Mouse (Mus musculus) frontal cortex, postnatal 36 days (tissue): ENCODE data around the gene Nr2f2.

ENCODE experiments used
- DNase-seq, 2 experiments: peaks; one replicate each; pipeline ENCODE4 v3.0.0; 2022; ENCODE audit warnings: low spot score in 2 of 2

Gene Nr2f2

DNA sequence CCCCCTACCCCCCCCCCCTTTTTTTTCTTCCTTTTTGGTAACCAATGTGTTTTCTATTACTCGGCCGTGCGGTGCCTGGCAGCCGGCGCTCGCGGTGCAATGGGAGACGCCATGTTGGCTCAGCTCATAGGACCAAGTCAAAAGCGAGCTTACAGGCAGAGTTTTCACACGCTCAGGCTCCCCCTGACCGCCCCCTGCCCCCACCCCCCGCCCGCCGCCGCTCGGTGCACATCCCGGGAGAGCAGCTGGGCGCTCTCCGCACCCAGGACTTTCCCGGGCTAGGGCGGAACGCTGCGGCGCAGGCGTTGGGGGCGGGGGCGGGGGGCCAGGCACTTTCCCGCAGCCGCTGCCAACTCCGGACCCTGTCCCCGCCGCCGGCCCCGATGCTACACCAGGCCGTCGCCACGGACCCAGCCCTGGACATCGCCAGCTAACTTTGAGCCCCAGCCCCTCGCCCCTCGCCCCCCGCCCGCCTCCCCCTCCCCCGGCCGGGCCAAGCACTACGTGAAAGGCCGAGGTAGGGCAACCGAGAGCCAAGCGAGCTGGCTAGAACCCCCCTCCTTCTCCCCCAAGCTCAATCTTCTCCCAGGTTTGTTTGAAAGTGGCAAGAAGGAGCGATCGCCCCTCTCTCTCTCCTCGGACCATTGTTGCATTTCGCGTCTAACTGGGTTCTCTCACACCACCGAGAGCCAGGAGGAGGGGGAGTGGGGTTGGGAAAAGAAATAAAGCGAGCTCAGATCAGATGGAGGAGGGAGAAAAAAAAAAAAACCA is 15.6 kb downstream of the Nr2f2 start:
- DNase-seq, result no peak

DNA sequence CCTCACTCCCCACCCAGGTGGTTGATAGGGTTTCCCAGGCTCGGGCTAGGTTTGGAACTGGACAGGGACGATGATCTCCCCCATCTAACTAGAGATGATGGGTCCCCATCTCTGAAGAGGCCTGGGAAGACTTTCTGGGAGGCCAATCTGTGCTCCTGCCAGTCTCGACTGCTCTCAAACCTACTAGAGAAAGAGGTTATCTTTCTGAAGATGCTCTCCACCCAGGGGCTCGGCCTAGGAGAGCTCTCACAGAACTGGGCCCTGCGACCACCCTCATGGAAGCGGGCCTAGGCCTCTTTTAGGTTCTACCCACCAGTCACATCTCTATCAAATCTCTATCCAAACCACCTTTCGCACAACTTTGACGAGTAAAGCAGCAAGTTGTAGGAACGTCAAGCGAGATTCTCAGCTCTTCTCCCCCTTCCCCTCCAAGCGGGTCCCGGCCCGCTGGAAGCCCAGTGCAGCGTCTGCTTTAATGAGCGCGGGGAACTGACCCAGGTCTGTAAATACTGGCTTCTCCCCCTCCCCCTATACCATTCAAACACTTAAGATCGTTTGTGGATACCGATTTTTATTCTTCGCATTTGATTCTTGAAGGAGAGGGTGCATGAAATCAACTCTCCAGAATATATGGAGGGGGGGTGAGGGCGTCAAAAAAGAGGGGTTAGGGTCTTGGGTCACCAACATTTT is 16.4 kb downstream of the Nr2f2 start:
- DNase-seq, result no peak

GRCm38 (mm10) chr7:70348977-70349615 is 17.4 kb downstream of the Nr2f2 start:
- no peak for DNase-seq

DNA sequence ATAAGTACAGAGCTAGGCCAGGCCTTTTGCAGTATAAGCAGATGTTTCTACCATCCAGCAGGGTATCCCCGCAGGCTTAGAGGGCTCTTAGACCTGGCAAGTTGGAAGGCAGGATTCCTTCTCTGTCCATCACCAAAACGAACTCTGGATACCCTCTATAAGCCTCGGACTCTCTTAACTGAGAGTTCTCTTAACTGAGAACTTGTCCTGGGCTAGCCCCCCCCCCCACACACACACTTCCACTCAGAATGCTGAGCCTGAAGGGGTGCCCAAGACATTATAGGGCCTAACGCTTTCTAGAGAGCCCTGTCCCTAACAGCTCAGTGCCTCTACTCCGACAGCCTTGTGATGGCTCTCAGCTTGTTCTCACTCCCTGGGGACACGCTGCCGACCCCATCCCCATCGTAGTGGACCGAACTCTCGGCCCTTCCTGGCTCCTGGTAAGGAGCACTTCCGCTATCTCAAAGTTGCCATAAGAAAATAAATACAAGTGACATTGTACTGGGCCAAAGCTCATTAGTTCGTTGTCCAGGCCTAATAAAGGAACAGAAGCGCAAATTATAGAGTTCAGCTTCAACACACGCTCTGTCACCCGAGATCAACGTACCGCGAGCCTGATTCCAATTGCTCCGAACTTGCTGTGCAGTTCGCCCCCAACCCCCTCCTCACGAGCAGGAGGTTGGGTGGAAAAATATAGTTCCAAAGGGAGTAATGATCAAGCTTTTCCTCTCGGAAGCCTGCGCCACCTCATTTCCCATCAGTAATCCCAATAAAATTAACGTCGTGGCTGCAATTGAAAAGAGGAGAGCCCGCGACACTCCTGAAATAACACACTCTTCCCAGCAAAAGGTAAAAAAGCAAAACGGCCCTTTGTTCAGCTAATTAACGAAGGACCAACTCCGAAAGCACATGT is 18.2 kb downstream of the Nr2f2 start:
- DNase-seq, result no peak

DNA sequence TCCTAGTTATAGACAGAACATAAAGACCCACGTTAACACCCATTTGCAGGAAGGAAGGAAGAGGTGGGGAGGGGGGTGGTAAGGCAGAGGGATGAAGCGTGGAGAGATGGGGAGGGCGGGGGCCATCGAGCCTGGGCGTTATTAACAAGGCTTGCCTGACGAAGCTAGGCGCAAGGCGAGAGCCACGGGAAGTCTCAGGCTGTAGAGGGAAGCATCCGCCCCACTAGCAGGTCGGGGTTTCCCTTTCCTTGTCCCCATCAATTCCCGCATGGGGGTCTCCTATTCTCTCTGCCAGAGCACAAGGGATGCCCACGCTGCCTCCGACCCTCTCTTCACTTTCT is 18.9 kb downstream of the Nr2f2 start:
- no peak for DNase-seq

- no peak for DNase-seq
Observed at GRCm38 (mm10) chr7:70346951-70347617, 19.5 kb downstream of the Nr2f2 start.

GRCm38 (mm10) chr7:70346010-70346536 is 20.5 kb downstream of the Nr2f2 start:
- DNase-seq, result no peak

DNA sequence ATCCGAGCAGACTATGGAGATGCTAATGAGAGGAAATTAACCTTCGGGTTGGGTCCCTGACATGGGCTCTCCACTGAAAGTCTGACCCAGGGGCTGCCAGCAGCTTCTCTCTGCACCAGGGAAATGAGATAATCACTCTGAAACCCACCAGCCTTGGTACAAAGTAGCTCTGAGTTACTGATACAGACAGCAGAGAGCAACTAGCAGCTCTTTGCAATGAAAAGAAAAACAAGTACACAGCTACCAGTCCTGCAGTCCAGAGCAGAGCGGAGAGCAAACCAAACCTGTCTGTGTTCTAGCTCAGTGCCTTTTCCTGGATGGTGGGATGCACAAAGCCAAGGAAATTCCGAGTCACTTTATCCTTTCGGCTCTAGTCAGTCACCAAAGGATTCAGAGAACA is 23.1 kb downstream of the Nr2f2 start:
- no peak for DNase-seq

DNA sequence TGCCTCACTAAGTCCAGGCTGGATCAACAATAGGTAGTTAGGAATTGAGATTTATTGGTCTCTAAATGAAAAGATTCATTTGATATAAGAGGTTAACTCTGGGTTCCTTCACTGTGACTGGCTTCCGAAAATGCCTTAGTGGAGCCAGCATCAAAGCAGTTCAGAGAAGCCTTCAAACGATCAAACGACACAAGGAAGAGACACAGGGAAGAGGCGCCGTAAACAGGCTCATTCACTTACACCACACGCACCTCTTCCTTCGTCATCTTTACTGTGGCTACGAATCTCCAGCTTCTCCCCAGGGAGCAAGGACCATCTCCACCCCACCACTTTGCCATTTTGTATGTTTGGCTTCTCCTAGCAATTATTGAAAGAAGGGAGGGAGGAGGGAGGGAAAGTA is 23.8 kb downstream of the Nr2f2 start:
- DNase-seq, result no peak

DNA sequence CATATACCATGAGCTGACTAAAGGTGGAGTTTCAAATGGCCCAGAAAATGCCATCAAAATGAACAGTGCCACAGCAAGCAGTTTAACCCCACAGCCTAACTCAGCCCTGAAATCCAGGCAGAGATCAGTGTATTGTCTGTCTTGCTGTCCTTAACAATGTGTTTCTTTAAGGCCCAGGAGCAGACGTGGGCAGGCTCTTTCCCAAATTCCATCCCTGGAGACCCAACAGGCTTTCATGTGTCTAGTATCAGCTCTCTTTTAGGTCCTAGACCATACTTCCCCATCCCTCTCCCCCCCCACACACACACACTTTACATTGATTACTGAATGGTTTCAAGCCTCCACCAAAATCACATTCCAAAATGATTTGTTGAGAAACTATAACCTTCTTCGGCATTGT is 24.5 kb downstream of the Nr2f2 start:
- no peak for DNase-seq

DNA sequence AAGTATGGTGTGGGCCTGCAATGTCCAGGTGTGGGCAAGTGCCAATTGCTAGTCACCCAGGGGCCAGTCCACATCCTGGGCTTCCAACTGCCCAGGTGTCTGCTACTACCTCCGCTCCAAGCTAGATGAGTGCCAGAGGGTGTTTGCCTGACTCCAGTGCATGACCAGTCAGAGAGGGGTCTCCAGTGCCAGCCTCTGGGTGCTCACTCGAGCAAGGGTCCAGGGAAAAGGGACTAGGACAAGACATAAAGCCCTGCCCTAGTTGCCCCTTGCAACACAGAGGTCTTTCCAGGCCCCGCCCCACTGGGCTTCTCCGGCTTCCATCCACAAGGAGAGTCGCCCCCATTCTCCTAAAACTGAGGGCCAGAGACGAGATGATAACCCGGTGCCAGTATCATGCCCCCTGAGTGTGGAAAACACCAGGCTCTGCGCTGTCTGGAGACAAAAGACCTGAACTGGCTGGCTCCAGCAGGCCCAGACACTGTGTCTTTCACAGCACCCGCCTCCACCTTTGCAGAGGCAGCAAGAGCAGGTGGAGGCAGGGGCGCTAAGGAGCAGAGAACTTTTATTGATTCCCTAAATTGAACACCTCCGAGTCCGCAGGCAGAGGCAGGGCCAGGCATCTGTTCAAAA is 26.4 kb downstream of the Nr2f2 start:
- no peak for DNase-seq

GRCm38 (mm10) chr7:70338265-70338640 is 28.3 kb downstream of the Nr2f2 start:
- no peak for DNase-seq

DNA sequence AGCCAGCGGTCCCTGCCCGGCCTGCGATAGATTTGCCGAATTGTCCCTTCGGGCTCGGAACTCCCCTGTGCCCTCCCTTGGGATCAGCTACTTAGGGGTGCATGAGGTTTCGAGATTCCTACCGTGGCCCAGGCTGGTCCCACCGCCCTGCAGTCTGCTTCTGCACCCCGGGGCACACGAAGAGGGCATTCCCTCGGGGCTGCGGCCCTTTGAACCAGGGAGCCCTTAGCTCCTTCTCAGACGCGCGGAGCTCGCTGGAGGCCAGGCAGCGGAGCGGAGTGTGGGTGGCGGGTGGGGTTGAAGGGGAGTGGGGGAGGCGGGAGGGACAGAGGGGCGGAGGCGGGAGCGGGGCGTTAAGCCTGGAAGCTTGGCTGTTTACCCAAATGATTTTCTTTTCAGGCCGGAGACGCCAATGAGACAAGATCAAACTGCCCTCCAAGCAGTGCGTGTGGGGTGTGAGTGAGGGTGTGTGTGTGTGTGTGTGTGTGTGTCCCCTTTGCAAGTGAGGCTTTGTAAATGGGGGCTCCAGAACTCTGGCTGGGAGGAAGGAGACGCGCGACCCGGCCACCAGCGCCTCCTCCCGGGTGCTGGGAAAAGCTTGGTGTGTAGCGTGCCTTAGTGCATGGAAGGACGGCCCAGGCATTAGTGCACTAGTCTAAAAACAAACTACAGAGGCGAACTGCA is 28.8 kb downstream of the Nr2f2 start:
- no peak for DNase-seq

DNA sequence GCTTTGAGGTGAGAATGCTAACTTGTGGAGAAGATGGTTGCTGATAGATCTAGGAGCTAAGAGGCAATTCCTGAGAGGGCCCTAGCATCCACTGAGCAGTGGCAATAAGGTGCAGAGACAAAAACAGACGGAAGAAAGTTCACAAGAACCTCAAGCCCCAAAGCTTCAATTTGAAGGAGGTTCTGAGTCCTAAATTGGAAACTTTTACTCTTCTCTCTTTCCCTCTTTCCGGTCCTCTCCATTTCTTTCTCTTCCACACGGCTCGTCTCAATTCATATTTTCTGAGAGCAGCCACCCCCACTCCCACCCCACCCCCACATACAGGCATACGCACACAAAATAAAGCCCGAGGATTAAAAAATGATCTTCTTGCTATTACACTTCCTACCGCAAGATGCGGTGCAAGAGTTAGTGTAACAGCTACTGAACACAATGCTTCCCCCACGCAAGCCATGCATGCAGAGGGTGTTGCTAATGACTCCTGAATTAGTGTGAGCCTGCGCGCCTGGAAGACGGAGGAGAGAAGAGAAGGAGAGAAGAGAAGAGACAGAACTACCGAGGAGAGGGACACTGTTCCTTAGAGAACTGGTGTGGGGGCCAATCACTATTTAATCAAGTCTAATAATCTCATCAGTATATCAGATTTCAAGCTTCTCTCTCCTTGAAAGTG is 29.8 kb downstream of the Nr2f2 start:
- no peak for DNase-seq

- no peak for DNase-seq
Observed at GRCm38 (mm10) chr7:70336126-70336525, 30.4 kb downstream of the Nr2f2 start.

DNA sequence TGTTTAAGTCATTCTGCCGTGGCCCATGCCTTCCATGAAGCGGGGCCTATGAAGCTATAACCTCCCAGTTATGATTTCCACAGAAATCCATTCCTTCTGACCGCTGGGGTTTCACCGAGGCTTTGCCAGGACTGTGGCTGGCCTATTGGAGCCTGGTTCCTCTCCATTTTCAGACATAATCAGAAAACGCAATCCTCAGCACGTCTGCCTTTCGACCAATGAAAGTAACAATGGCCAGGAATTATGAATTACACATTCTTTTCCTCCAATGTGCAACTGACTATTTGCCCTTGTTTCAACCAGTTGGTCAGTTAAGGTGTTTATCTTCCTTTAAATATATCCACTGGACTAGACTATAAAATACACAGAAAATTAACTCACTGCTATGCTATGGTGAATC is 31.1 kb downstream of the Nr2f2 start:
- no peak for DNase-seq

DNA sequence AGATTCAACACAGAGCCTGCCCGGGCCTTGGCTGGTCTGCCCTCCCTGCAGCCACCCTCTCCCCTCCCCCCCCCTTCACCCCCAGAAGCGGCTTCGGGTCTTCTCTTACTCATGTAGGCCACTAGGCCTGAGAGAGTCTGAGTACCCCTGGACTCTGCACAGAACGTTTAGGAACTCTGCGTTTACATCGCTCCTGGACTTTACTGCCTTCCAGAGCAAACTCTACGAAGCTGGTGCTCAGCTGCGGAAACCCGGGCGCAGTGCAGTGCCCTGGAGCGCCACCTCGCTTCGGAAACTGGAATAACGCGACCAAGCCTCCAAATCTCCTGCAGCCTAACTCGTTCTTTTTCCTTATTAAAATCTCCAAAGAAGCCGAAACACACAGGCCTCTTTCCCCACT is 31.7 kb downstream of the Nr2f2 start:
- DNase-seq, result peak; percentile 76 to 81

GRCm38 (mm10) chr7:70333851-70334250 is 32.7 kb downstream of the Nr2f2 start:
- DNase-seq, result no peak

GRCm38 (mm10) chr7:70332926-70333664 is 33.4 kb downstream of the Nr2f2 start:
- no peak for DNase-seq
